Mouse (Mus musculus) lung, adult 18-20 months (tissue): ENCODE measurements around the gene Cyp2a5.
A peak's percentile ranks its signal among the peaks of the same experiment; 100 is the strongest.
"Not testable (repeated sequence)": the region's sequence is repeated elsewhere in the genome, so short reads cannot be mapped to it uniquely, and the experiment has no call there.

Source experiments
- DNase-seq, 2 experiments: peaks; one replicate each; pipeline ENCODE4 v3.0.0; 2022; ENCODE audit warnings: mixed read lengths in 2 of 2

Gene Cyp2a5

DNA sequence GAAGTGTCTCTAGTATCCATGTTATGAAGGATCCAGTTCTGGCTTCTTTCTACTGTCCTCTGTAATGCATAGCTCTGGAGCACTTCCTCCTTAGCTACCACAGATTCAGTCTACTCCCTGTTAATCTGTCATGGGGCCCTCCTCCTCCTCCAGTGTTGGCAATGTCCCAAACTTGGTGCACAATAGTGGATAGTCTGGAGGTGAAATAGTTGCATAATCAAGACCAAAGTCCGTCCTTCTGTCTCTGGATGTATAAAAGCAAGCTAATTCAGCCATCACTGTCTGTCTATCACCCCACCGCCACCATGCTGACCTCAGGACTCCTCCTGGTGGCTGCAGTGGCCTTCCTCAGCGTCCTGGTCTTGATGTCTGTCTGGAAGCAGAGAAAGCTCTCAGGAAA, at the start of gene Cyp2a5:
Cyp2a5 (plus strand) TSS at position 247 of the 400 bp plus-strand sequence.
- DNase-seq, result peak in 1 of 2 experiments; percentile 43

DNA sequence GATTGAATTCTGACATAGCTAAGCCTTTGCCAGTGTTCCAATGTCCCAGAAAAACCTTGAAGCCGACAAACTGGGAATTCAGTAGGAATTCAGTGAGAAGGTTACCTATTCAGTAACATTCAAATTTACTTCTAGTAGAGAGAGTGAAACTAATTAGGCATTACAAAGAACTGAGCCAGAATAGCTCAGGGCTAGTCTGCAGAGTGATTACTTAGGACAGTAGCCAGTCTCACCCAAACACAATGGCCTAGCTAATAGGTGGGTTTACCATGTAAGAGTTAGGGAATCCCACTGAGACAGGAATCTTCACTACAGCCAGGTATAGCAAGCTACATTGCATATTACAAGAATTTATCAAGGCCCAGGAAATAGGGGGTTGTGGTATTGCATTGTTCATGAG, 49.1 kb upstream of the Cyp2a5 start:
- DNase-seq, result not testable (repeated sequence)

DNA sequence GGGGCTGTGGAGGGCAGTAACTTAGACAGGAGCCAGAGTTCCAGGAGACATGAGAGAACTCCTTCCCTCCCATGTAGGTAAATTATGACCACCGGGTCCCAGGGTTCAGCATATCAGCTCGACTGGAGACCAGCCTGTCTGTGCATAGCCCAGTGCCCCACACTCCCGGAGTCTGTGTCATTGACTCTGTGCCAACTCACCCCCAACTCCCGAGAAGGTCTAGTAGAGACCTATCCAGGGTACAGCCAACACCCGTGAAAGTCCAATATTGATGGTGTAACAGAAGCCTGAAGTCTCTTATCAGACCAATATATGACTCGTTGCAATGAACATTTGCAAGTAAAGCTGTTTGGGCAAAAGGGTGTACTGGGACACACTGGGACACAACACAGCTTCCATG, 45.1 kb upstream of the Cyp2a5 start:
- DNase-seq, result no peak

DNA sequence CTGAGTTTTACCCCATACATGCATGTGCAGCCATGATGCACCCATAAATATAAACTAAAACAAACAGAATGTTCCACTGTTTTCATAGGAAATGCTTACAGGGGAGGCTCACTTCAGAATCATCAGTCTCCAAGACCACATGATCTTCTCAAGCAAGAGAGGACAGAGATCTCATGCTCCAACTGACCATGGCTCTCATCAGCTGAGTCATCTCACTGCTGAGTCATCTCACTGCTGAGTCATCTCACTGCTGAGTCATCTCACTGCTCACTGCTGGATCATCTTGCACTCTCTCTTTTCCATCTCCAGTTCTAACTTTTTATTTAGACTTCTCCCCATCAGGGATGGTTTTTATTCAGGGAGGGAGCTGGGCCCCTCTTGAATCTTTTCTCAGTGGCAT, 35.0 kb upstream of the Cyp2a5 start:
- no peak for DNase-seq

DNA sequence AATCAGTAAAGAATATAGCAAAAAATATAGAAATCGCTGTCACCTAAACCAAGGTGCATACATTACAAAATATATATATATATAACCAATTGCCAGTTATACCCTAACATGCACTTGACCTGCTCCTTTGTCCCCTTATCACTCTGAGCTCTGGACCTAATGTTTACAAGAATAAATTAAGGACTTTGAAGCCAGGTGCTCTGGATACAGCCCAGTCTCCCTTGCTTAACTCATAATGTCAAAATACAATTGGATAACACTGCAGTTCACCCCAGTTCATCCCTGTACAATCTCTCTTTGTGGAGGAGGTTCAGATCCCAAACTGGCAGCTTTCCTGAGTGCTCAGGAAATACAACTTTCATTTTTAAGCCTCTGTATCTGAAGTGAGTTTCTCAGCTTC, 34.1 kb upstream of the Cyp2a5 start:
- DNase-seq, result no peak

DNA sequence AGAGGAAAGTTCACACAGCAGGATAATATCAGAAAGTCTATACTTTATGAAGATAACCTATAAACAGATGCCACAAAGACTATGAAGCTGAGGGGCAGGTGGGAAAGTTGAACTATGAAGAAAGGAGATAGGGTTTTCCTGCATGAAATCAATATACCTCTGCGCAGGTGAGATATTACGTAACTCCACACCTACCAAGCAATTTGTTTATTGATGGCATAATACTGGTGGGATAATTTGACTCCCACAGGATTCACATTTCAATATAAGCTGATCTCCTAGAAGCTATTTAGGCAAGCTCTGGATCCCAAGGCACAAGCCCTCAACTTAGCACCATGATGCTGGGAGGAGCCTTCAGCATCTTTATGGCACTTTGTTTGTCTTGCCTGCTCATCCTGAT, 26.5 kb upstream of the Cyp2a5 start, which contains the start of gene Cyp2g1:
Cyp2g1 (plus strand) TSS at position 301 of the 400 bp plus-strand sequence.
- DNase-seq, result no peak

DNA sequence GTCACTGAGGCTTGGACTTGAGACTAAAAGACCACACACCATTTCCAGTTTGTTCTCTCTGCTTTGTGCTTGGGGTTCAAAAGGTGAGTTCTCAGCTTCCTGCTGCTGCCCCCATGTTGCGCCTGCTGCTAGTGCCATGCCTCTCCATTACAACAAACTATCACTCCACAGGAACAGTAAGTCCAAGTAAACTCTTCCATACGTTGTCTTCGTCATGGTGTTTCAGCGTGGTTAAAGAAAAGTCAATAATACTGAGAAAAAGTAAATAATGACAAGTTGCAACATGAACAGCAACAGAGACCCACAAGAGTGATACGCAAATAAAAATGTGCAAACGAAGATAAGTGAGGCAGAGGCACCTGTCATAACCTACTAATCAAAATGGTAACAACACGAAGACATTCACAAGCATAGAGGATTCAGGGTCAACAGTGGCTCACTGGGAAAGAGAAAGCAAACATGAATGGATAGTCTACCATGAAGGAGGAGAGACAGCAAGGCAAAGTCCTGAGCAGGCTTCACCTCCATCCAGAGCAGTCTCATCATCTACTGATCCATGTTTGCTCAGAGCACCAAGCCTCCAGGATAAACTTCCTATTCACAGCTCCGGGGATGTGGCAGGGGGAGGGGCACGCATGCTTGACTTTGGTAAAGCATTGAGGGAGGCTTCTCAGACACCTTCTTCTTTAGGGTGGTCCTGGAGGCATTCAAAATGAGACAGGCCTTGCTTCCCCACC, 3.4 kb upstream of the Cyp2a5 start:
- DNase-seq, result peak in 1 of 2 experiments; percentile 52

DNA sequence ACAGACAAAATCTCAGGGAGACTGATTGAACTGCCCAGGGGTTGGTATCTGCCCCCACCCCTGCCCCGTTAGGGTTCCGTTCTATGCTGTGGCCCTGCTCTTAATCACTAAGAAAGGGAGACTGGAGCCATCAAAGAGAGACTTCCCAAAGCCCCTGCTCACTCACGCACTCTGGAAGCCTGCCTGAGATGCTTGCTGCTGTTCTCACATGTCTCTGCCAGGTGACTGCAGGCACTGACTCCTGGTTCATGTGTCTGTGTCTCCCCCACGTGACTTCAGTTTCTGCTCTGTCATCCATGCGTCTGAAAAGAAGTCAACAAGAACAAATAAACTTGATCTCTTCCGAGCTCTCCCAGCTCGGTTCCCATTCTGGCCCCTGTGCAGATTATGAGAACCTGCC, 2.4 kb upstream of the Cyp2a5 start:
- DNase-seq, result peak; percentile 63 to 76

DNA sequence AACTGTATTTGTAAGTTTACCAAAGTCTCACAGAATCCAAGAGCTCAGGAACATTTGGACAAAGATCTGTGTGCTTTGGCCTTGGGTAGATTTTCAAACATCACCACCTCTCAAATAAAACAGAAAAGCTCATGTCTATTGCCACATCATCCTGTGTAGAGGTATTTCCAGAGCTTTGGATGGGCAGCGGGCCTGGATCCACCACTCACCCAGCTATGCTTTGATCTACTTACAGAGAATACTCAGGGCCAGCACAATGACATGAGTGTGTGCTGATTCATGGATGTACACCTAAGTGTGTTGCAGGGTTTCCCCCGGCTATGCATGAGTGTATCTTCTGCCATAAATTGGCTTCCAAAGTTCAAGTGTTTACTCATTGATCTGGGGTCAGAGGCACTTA, 8.3 kb downstream of the Cyp2a5 start:
- not testable (repeated sequence) for DNase-seq

DNA sequence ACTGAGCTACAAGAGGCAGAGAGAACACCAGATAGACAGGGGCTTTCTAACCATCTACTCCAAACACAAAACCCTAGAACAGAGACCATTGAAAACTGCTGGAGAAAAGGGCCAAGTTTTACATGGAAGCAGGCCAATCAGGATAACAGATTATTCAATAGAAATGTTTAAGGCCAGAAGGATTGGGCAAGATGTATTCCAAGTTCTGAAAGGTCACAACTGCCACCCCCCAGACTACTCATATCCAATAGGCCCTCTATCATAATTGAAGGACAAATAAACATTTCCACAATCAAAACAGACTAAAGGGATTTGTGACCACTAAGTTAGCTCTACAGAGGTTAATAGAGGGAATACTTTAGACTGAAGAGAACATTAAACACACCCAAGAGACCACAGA, 15.0 kb downstream of the Cyp2a5 start:
- DNase-seq, result peak; percentile 20 to 56

DNA sequence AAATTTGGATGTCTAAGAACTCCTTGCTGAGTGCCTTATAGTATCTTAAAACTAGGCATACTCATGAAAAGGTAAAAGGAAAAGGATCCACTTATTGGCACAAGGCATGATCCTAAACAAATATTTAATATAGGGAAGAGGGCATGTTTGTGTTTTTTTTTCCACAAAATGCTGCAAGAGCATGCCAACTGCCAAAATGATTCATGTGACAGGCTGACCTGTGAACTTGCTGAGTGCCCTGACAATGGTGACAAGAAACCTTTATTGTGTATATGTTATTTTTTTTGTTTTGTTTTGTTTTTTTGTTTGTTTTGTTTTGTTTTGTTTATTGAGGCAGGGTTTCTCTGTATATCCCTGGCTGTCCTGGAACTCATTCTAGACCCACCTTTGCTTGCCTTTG, 43.5 kb downstream of the Cyp2a5 start:
- DNase-seq, result not testable (repeated sequence)

DNA sequence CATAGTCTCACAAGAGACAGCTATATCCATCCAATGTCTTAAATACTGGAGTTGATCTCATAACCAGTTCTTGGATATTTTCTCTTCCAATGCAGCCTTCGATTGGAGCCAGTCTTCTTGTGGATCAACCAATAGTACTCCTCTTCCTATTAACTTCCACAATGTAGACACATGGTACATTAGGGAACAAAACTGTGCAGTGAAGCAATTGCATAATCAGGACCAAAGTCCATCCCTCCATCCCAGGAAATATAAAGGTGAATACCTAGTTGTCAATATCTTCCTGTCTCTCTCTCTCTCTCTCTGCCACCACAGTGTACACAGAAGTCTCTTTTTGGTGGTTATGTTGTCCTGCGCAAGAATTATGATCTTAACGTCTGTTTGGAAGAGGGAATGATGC, 45.5 kb downstream of the Cyp2a5 start:
- DNase-seq, result not testable (repeated sequence)
